Mouse (Mus musculus) midbrain, embryonic 13.5 days (tissue): ENCODE data around the gene Spint1. TPM values are rescaled to one million over a fixed set of nuclear protein-coding genes. Genes with fewer than 3 reads are reported as not detected.
A peak's percentile ranks its signal among the peaks of the same experiment; 100 is the strongest.

Experiments
- ATAC-seq: fragments of 200-750 bp; cut with Nextera tagmentation; 2 replicates; pipeline ENCODE4 v1.8.0; 2017; ENCODE audit warnings: mild to moderate bottlenecking, moderate TSS enrichment, moderate library complexity
- H3K27ac ChIP-seq: fragments of 300-500 bp; sonication (generic); 2 replicates; pipeline ENCODE4 v1.5.1; 2015; ENCODE audit warnings: inconsistent platforms, mild to moderate bottlenecking, moderate library complexity
- H3K27me3 ChIP-seq: fragments of 300-500 bp; sonication (generic); 2 replicates; pipeline ENCODE4 v1.6.1; 2015; ENCODE audit warnings: mild to moderate bottlenecking, inconsistent platforms
- H3K36me3 ChIP-seq: fragments of 300-500 bp; sonication (generic); 2 replicates; pipeline ENCODE4 v1.6.1; 2015; ENCODE audit warnings: mild to moderate bottlenecking, inconsistent platforms
- H3K4me1 ChIP-seq: fragments of 300-500 bp; sonication (generic); replicated peaks from 2 replicates; pipeline ENCODE4 v1.6.1; 2015; ENCODE audit warnings: inconsistent platforms
- H3K4me2 ChIP-seq: fragments of 300-500 bp; sonication (generic); replicated peaks from 2 replicates; pipeline ENCODE4 v1.6.1; 2015; ENCODE audit warnings: moderate library complexity, mild to moderate bottlenecking, inconsistent platforms
- H3K4me3 ChIP-seq: fragments of 300-500 bp; sonication (generic); replicated peaks from 2 replicates; pipeline ENCODE4 v1.5.1; 2015; ENCODE audit warnings: mild to moderate bottlenecking, inconsistent platforms
- H3K9ac ChIP-seq: fragments of 300-500 bp; sonication (generic); replicated peaks from 2 replicates; pipeline ENCODE4 v1.6.1; 2015; ENCODE audit warnings: mild to moderate bottlenecking, inconsistent platforms
- H3K9me3 ChIP-seq: fragments of 300-500 bp; sonication (generic); 2 replicates; pipeline ENCODE4 v1.6.1; 2016; ENCODE audit warnings: mild to moderate bottlenecking, inconsistent platforms
- WGBS: fragments of 180-500 bp; shearing (Covaris S2); methylation state at CpG from one replicate; pipeline ENCODE4 v1.1.7; 2015; 5-methylcytosine and 5-hydroxymethylcytosine counted together
- polyA plus RNA-seq: library from polyadenylated mRNA; unstranded; fragments of >200 nt; fragmentation: Nextera tagmentation; extraction: Ambion mirVana; gene quantifications from 2 replicates; pipeline ENCODE4 v1.2.1, GENCODE M21; 2015

Spint1 gene
- polyA plus RNA-seq, 1 experiment from 2014 or later: 0.34 TPM

- Histone ChIP-seq H3K27me3 (peaks cover 12% of the 10 kb centered on the region), H3K4me1 (0 out of 2 replicates have a peak, but pooled peaks cover 4% of the 10 kb centered on the region), H3K9me3 (no peaks in the 10 kb centered on the region), H3K9ac (no peak overlapping the region), H3K4me2 (no peak overlapping the region), H3K27ac (no peak overlapping the region), H3K4me3 (no peak overlapping the region), H3K36me3 (no peaks in the 10 kb centered on the region)
- 79% methylated on average over 4 of the region's 4 CpGs for WGBS
- ATAC-seq: no peak
Measured at GRCm38 (mm10) chr2:119249592-119250061, 12.5 kb downstream of the Spint1 start.

- Histone ChIP-seq H3K4me2 (no peak overlapping the region), H3K9ac (no peak overlapping the region), H3K9me3 (no peaks in the 10 kb centered on the region), H3K27ac (no peak overlapping the region), H3K36me3 (no peaks in the 10 kb centered on the region), H3K4me1 (0 out of 2 replicates have a peak, but pooled peaks cover 4% of the 10 kb centered on the region), H3K27me3 (peaks cover 18% of the 10 kb centered on the region), H3K4me3 (no peak overlapping the region)
- 65% methylated on average over 5 of the region's 5 CpGs for WGBS
- 0 out of 2 replicates have a peak, but pooled peaks have one; percentile 36 for ATAC-seq
Measured at GRCm38 (mm10) chr2:119250377-119250776, 13.2 kb downstream of the Spint1 start.

GRCm38 (mm10) chr2:119250826-119251478 lies 13.8 kb downstream of the Spint1 start:
- Histone ChIP-seq H3K4me3 (no peak overlapping the region), H3K9ac (no peak overlapping the region), H3K4me2 (no peak overlapping the region), H3K27me3 (peaks cover 20% of the 10 kb centered on the region), H3K36me3 (no peaks in the 10 kb centered on the region), H3K9me3 (no peaks in the 10 kb centered on the region), H3K4me1 (0 out of 2 replicates have a peak, but pooled peaks cover 4% of the 10 kb centered on the region), H3K27ac (no peak overlapping the region)
- peak; percentile 82 for ATAC-seq
- WGBS: 17% methylated on average over 11 of the region's 11 CpGs

- Histone ChIP-seq H3K27ac (no peak overlapping the region), H3K36me3 (no peaks in the 10 kb centered on the region), H3K4me1 (0 out of 2 replicates have a peak, but pooled peaks cover 4% of the 10 kb centered on the region), H3K4me2 (no peak overlapping the region), H3K9me3 (no peaks in the 10 kb centered on the region), H3K4me3 (no peak overlapping the region), H3K9ac (no peak overlapping the region), H3K27me3 (peaks cover 20% of the 10 kb centered on the region)
- ATAC-seq: no peak
- 4% methylated on average over 7 of the region's 7 CpGs for WGBS
Measured at GRCm38 (mm10) chr2:119254976-119255375, 17.8 kb downstream of the Spint1 start.

- Histone ChIP-seq H3K27ac (no peak overlapping the region), H3K4me3 (no peak overlapping the region), H3K9me3 (no peaks in the 10 kb centered on the region), H3K27me3 (peaks cover under 1% of the 10 kb centered on the region; the same call in 1 of the 2 replicates), H3K4me1 (no peaks in the 10 kb centered on the region), H3K9ac (no peak overlapping the region), H3K4me2 (no peak overlapping the region), H3K36me3 (no peaks in the 10 kb centered on the region)
- 71% methylated on average over 1 of the region's 1 CpGs for WGBS
- ATAC-seq: no peak
Measured at GRCm38 (mm10) chr2:119260518-119260917, 23.4 kb downstream of the Spint1 start.

GRCm38 (mm10) chr2:119261326-119261725 lies 24.2 kb downstream of the Spint1 start:
- no peak for ATAC-seq
- 57% methylated on average over 2 of the region's 2 CpGs for whole genome bisulfite sequencing
- H3K4me2 ChIP-seq: no peak overlapping the region
- no peak overlapping the region for H3K4me3 ChIP-seq
- no peak overlapping the region for H3K9ac ChIP-seq
- H3K36me3 ChIP-seq: no peaks in the 10 kb centered on the region
- no peak overlapping the region for H3K27ac ChIP-seq
- no peaks in the 10 kb centered on the region for H3K27me3 ChIP-seq
- H3K9me3 ChIP-seq: no peaks in the 10 kb centered on the region
- no peaks in the 10 kb centered on the region for H3K4me1 ChIP-seq

- Histone ChIP-seq H3K4me3 (no peak overlapping the region), H3K27me3 (0 out of 2 replicates have a peak, but pooled peaks cover 5% of the 10 kb centered on the region), H3K9me3 (no peaks in the 10 kb centered on the region), H3K4me2 (no peak overlapping the region), H3K27ac (no peak overlapping the region), H3K36me3 (no peaks in the 10 kb centered on the region), H3K4me1 (no peaks in the 10 kb centered on the region), H3K9ac (no peak overlapping the region)
- ATAC-seq: no peak; the same call in 1 of the 2 replicates
- WGBS: 45% methylated on average over 8 of the region's 8 CpGs
Measured at GRCm38 (mm10) chr2:119262978-119263377, 25.8 kb downstream of the Spint1 start.

- 85% methylated on average over 5 of the region's 5 CpGs for WGBS
- H3K27ac ChIP-seq: no peak overlapping the region
- H3K36me3 ChIP-seq: no peaks in the 10 kb centered on the region
- H3K4me3 ChIP-seq: no peak overlapping the region
- H3K27me3 ChIP-seq: 0 out of 2 replicates have a peak, but pooled peaks cover 5% of the 10 kb centered on the region
- H3K9ac ChIP-seq: no peak overlapping the region
- H3K4me1 ChIP-seq: peaks cover 4% of the 10 kb centered on the region; the same call in 1 of the 2 replicates
- H3K4me2 ChIP-seq: no peak overlapping the region
- ATAC-seq: no peak
- no peaks in the 10 kb centered on the region for H3K9me3 ChIP-seq
Measured at GRCm38 (mm10) chr2:119263813-119264212, 26.7 kb downstream of the Spint1 start.

GRCm38 (mm10) chr2:119270286-119270642 lies 33.1 kb downstream of the Spint1 start:
- H3K4me3 ChIP-seq: peak overlapping the region; percentile 76
- H3K27me3 ChIP-seq: peaks cover 22% of the 10 kb centered on the region
- H3K27ac ChIP-seq: no peak overlapping the region
- H3K9ac ChIP-seq: peak overlapping the region; percentile 83
- WGBS: 54% methylated on average over 9 of the region's 9 CpGs
- H3K4me2 ChIP-seq: peak overlapping the region; percentile 84
- 0 out of 2 replicates have a peak, but pooled peaks have one; percentile 2 for ATAC-seq
- H3K4me1 ChIP-seq: peaks cover 21% of the 10 kb centered on the region
- H3K36me3 ChIP-seq: no peaks in the 10 kb centered on the region
- H3K9me3 ChIP-seq: no peaks in the 10 kb centered on the region

GRCm38 (mm10) chr2:119270643-119271331 lies 33.6 kb downstream of the Spint1 start, which contains the start of gene Rhov:
TSS of gene Rhov (minus strand) at chr2:119271272.
- Histone ChIP-seq H3K4me1 (peaks cover 21% of the 10 kb centered on the region), H3K36me3 (no peaks in the 10 kb centered on the region), H3K9me3 (no peaks in the 10 kb centered on the region), H3K4me3 (peak within 1 kb of the TSS; percentile 76), H3K27ac (peak within 1 kb of the TSS; percentile 65), H3K9ac (peak within 1 kb of the TSS; percentile 83), H3K4me2 (peak within 1 kb of the TSS; percentile 84), H3K27me3 (peaks cover 22% of the 10 kb centered on the region)
- under 1% methylated on average over 49 of the region's 49 CpGs for WGBS
- ATAC-seq: peak; percentile 88

GRCm38 (mm10) chr2:119274126-119274525 lies 37.0 kb downstream of the Spint1 start:
- WGBS: 82% methylated on average over 1 of the region's 1 CpGs
- no peak overlapping the region for H3K4me3 ChIP-seq
- no peak overlapping the region for H3K27ac ChIP-seq
- no peaks in the 10 kb centered on the region for H3K36me3 ChIP-seq
- H3K4me1 ChIP-seq: peaks cover 14% of the 10 kb centered on the region
- H3K9me3 ChIP-seq: no peaks in the 10 kb centered on the region
- no peak overlapping the region for H3K9ac ChIP-seq
- H3K27me3 ChIP-seq: peaks cover 16% of the 10 kb centered on the region
- ATAC-seq: no peak
- H3K4me2 ChIP-seq: no peak overlapping the region

- no peak overlapping the region for H3K9ac ChIP-seq
- 84% methylated on average over 7 of the region's 7 CpGs for WGBS
- H3K4me2 ChIP-seq: no peak overlapping the region
- H3K9me3 ChIP-seq: no peaks in the 10 kb centered on the region
- ATAC-seq: no peak
- H3K36me3 ChIP-seq: no peaks in the 10 kb centered on the region
- H3K27me3 ChIP-seq: 0 out of 2 replicates have a peak, but pooled peaks cover 5% of the 10 kb centered on the region
- no peaks in the 10 kb centered on the region for H3K4me1 ChIP-seq
- H3K4me3 ChIP-seq: no peak overlapping the region
- H3K27ac ChIP-seq: no peak overlapping the region
Measured at GRCm38 (mm10) chr2:119276926-119277325, 39.8 kb downstream of the Spint1 start.
